Mouse (Mus musculus): ENCODE measurements around the gene Card19. TPM values are rescaled to one million over a fixed set of nuclear protein-coding genes. Genes with fewer than 3 reads are reported as not detected.

The Card19 gene
- polyA plus RNA-seq, 1 experiment from 2014 or later = 34.4 TPM

GRCm38 (mm10) chr13:49171729-49172128 lies 44.1 kb downstream of the Card19 start:
- Histone ChIP-seq H3K4me1 (ENCODE audit: control insufficient read depth, insufficient read depth, low read length) (no peaks in the 10 kb centered on the region), H3K27me3 (ENCODE audit: control insufficient read depth, insufficient read depth, low read length) (no peaks in the 10 kb centered on the region), H3K9ac (replicated peaks; ENCODE audit: low read length) (no peak overlapping the region), H3K4me2 (ENCODE audit: low read depth, low read length) (no peak overlapping the region), H3K36me3 (replicated peaks; ENCODE audit: control insufficient read depth, insufficient read depth, low read depth, low read length) (no peaks in the 10 kb centered on the region), H3K27ac (replicated peaks; ENCODE audit: low read depth, low read length) (no peak overlapping the region), H3K9me3 (replicated peaks; ENCODE audit: control insufficient read depth, low read length) (no peaks in the 10 kb centered on the region), H3K4me3 (ENCODE audit: low read depth, low read length) (no peak overlapping the region)
- WGBS = 79% methylated on average over 1 of the region's 1 CpGs
- DNase-seq (ENCODE audit: low spot score) = no peak
- ATAC-seq (replicated peaks; ENCODE audit: insufficient number of reproducible peaks, low FRiP score, low TSS enrichment, low read depth) = no peak

- WGBS = 90% methylated on average over 11 of the region's 11 CpGs
Measured at GRCm38 (mm10) chr13:49170623-49171022, 45.2 kb downstream of the Card19 start.

GRCm38 (mm10) chr13:49169448-49170207 lies 46.2 kb downstream of the Card19 start:
- H3K4me2 ChIP-seq (ENCODE audit: low read depth, low read length) = no peak overlapping the region
- H3K4me1 ChIP-seq (ENCODE audit: control insufficient read depth, insufficient read depth, low read length) = no peaks in the 10 kb centered on the region
- no peaks in the 10 kb centered on the region for H3K9me3 ChIP-seq (replicated peaks; ENCODE audit: control insufficient read depth, low read length)
- ATAC-seq (replicated peaks; ENCODE audit: insufficient number of reproducible peaks, low FRiP score, low TSS enrichment, low read depth) = no peak; the same call in 1 of the 2 replicates
- peak; percentile 89 for DNase-seq (ENCODE audit: low spot score)
- no peaks in the 10 kb centered on the region for H3K36me3 ChIP-seq (replicated peaks; ENCODE audit: control insufficient read depth, insufficient read depth, low read depth, low read length)
- WGBS = 21% methylated on average over 17 of the region's 17 CpGs
- no peak overlapping the region for H3K4me3 ChIP-seq (ENCODE audit: low read depth, low read length)
- no peak overlapping the region for H3K27ac ChIP-seq (replicated peaks; ENCODE audit: low read depth, low read length)
- no peaks in the 10 kb centered on the region for H3K27me3 ChIP-seq (ENCODE audit: control insufficient read depth, insufficient read depth, low read length)
- no peak overlapping the region for H3K9ac ChIP-seq (replicated peaks; ENCODE audit: low read length)

More at GRCm38 (mm10) chr13:49170623-49171022, 45.2 kb downstream of the Card19 start:
- Histone ChIP-seq H3K4me3 (ENCODE audit: low read depth, low read length) (no peak overlapping the region), H3K4me1 (ENCODE audit: control insufficient read depth, insufficient read depth, low read length) (no peaks in the 10 kb centered on the region), H3K36me3 (replicated peaks; ENCODE audit: control insufficient read depth, insufficient read depth, low read depth, low read length) (no peaks in the 10 kb centered on the region), H3K9me3 (replicated peaks; ENCODE audit: control insufficient read depth, low read length) (no peaks in the 10 kb centered on the region), H3K27me3 (ENCODE audit: control insufficient read depth, insufficient read depth, low read length) (no peaks in the 10 kb centered on the region), H3K9ac (replicated peaks; ENCODE audit: low read length) (no peak overlapping the region), H3K27ac (replicated peaks; ENCODE audit: low read depth, low read length) (no peak overlapping the region), H3K4me2 (ENCODE audit: low read depth, low read length) (no peak overlapping the region)
- ATAC-seq (replicated peaks; ENCODE audit: insufficient number of reproducible peaks, low FRiP score, low TSS enrichment, low read depth) (no peak), DNase-seq (ENCODE audit: low spot score) (no peak)

GRCm38 (mm10) chr13:49167081-49167480 lies 48.8 kb downstream of the Card19 start:
- no peak for ATAC-seq (replicated peaks; ENCODE audit: insufficient number of reproducible peaks, low FRiP score, low TSS enrichment, low read depth)
- H3K9ac ChIP-seq (replicated peaks; ENCODE audit: low read length) = no peak overlapping the region
- no peak overlapping the region for H3K4me3 ChIP-seq (ENCODE audit: low read depth, low read length)
- no peak overlapping the region for H3K4me2 ChIP-seq (ENCODE audit: low read depth, low read length)
- no peaks in the 10 kb centered on the region for H3K27me3 ChIP-seq (ENCODE audit: control insufficient read depth, insufficient read depth, low read length)
- no peak for DNase-seq (ENCODE audit: low spot score)
- no peaks in the 10 kb centered on the region for H3K36me3 ChIP-seq (replicated peaks; ENCODE audit: control insufficient read depth, insufficient read depth, low read depth, low read length)
- H3K27ac ChIP-seq (replicated peaks; ENCODE audit: low read depth, low read length) = no peak overlapping the region
- H3K4me1 ChIP-seq (ENCODE audit: control insufficient read depth, insufficient read depth, low read length) = no peaks in the 10 kb centered on the region
- 78% methylated on average over 9 of the region's 9 CpGs for WGBS
- H3K9me3 ChIP-seq (replicated peaks; ENCODE audit: control insufficient read depth, low read length) = no peaks in the 10 kb centered on the region

- Histone ChIP-seq H3K4me2 (ENCODE audit: low read depth, low read length) (no peak overlapping the region), H3K9ac (replicated peaks; ENCODE audit: low read length) (no peak overlapping the region), H3K27me3 (ENCODE audit: control insufficient read depth, insufficient read depth, low read length) (no peaks in the 10 kb centered on the region), H3K27ac (replicated peaks; ENCODE audit: low read depth, low read length) (no peak overlapping the region), H3K36me3 (replicated peaks; ENCODE audit: control insufficient read depth, insufficient read depth, low read depth, low read length) (no peaks in the 10 kb centered on the region), H3K9me3 (replicated peaks; ENCODE audit: control insufficient read depth, low read length) (no peaks in the 10 kb centered on the region), H3K4me1 (ENCODE audit: control insufficient read depth, insufficient read depth, low read length) (no peaks in the 10 kb centered on the region), H3K4me3 (ENCODE audit: low read depth, low read length) (no peak overlapping the region)
- 78% methylated on average over 7 of the region's 7 CpGs for WGBS
- DNase-seq (ENCODE audit: low spot score) (no peak), ATAC-seq (replicated peaks; ENCODE audit: insufficient number of reproducible peaks, low FRiP score, low TSS enrichment, low read depth) (no peak)
Measured at GRCm38 (mm10) chr13:49163645-49164044, 52.2 kb downstream of the Card19 start.

GRCm38 (mm10) chr13:49162722-49163121 lies 53.1 kb downstream of the Card19 start:
- 67% methylated on average over 4 of the region's 4 CpGs for WGBS
- Histone ChIP-seq H3K4me3 (ENCODE audit: low read depth, low read length) (no peak overlapping the region), H3K4me2 (ENCODE audit: low read depth, low read length) (no peak overlapping the region), H3K36me3 (replicated peaks; ENCODE audit: control insufficient read depth, insufficient read depth, low read depth, low read length) (no peaks in the 10 kb centered on the region), H3K4me1 (ENCODE audit: control insufficient read depth, insufficient read depth, low read length) (no peaks in the 10 kb centered on the region), H3K27ac (replicated peaks; ENCODE audit: low read depth, low read length) (no peak overlapping the region), H3K9me3 (replicated peaks; ENCODE audit: control insufficient read depth, low read length) (no peaks in the 10 kb centered on the region), H3K9ac (replicated peaks; ENCODE audit: low read length) (no peak overlapping the region), H3K27me3 (ENCODE audit: control insufficient read depth, insufficient read depth, low read length) (no peaks in the 10 kb centered on the region)
- ATAC-seq (replicated peaks; ENCODE audit: insufficient number of reproducible peaks, low FRiP score, low TSS enrichment, low read depth) (no peak), DNase-seq (ENCODE audit: low spot score) (no peak)

- Histone ChIP-seq H3K27ac (replicated peaks; ENCODE audit: low read depth, low read length) (no peak overlapping the region), H3K4me1 (ENCODE audit: control insufficient read depth, insufficient read depth, low read length) (no peaks in the 10 kb centered on the region), H3K4me2 (ENCODE audit: low read depth, low read length) (no peak overlapping the region), H3K9ac (replicated peaks; ENCODE audit: low read length) (no peak overlapping the region), H3K27me3 (ENCODE audit: control insufficient read depth, insufficient read depth, low read length) (no peaks in the 10 kb centered on the region), H3K9me3 (replicated peaks; ENCODE audit: control insufficient read depth, low read length) (no peaks in the 10 kb centered on the region), H3K36me3 (replicated peaks; ENCODE audit: control insufficient read depth, insufficient read depth, low read depth, low read length) (no peaks in the 10 kb centered on the region), H3K4me3 (ENCODE audit: low read depth, low read length) (no peak overlapping the region)
- WGBS = 74% methylated on average over 2 of the region's 2 CpGs
- DNase-seq (ENCODE audit: low spot score) = no peak
- no peak for ATAC-seq (replicated peaks; ENCODE audit: insufficient number of reproducible peaks, low FRiP score, low TSS enrichment, low read depth)
Measured at GRCm38 (mm10) chr13:49161236-49161635, 54.6 kb downstream of the Card19 start.

GRCm38 (mm10) chr13:49158040-49158713 lies 57.7 kb downstream of the Card19 start:
- Histone ChIP-seq H3K4me1 (ENCODE audit: control insufficient read depth, insufficient read depth, low read length) (no peaks in the 10 kb centered on the region), H3K9me3 (replicated peaks; ENCODE audit: control insufficient read depth, low read length) (no peaks in the 10 kb centered on the region), H3K27ac (replicated peaks; ENCODE audit: low read depth, low read length) (no peak overlapping the region), H3K4me3 (ENCODE audit: low read depth, low read length) (no peak overlapping the region), H3K36me3 (replicated peaks; ENCODE audit: control insufficient read depth, insufficient read depth, low read depth, low read length) (no peaks in the 10 kb centered on the region), H3K27me3 (ENCODE audit: control insufficient read depth, insufficient read depth, low read length) (no peaks in the 10 kb centered on the region), H3K9ac (replicated peaks; ENCODE audit: low read length) (no peak overlapping the region), H3K4me2 (ENCODE audit: low read depth, low read length) (no peak overlapping the region)
- DNase-seq (ENCODE audit: low spot score) (no peak), ATAC-seq (replicated peaks; ENCODE audit: insufficient number of reproducible peaks, low FRiP score, low TSS enrichment, low read depth) (no peak)
- WGBS = 76% methylated on average over 10 of the region's 10 CpGs

Data from embryonic facial prominence, embryonic 11.5 days (tissue).